Mouse (Mus musculus) cerebellum, postnatal 14 days (tissue): ENCODE results near the gene Slc17a3.

Experiments used
- DNase-seq, 2 experiments: peaks; one replicate each; pipeline ENCODE4 v3.0.0; 2021; ENCODE audit warnings: mixed read lengths in 2 of 2

Gene Slc17a3

GRCm38 (mm10) chr13:23879106-23879505, 39.9 kb downstream of the Slc17a3 start:
- no peak for DNase-seq

GRCm38 (mm10) chr13:23879636-23880035, 40.4 kb downstream of the Slc17a3 start:
- DNase-seq = no peak

- no peak for DNase-seq
Observed at GRCm38 (mm10) chr13:23885540-23885939, 46.3 kb downstream of the Slc17a3 start.

- no peak for DNase-seq
Observed at GRCm38 (mm10) chr13:23887026-23887725, 47.9 kb downstream of the Slc17a3 start.

GRCm38 (mm10) chr13:23889011-23889605, 49.9 kb downstream of the Slc17a3 start:
- DNase-seq = no peak

GRCm38 (mm10) chr13:23892592-23893268, 53.5 kb downstream of the Slc17a3 start:
- DNase-seq = peak; percentile 1 to 11

- DNase-seq = peak in 1 of 2 experiments; percentile 2
Observed at GRCm38 (mm10) chr13:23893269-23893593, 54.0 kb downstream of the Slc17a3 start.

- no peak for DNase-seq
Observed at GRCm38 (mm10) chr13:23898242-23898641, 59.0 kb downstream of the Slc17a3 start.

GRCm38 (mm10) chr13:23906906-23907305, 67.7 kb downstream of the Slc17a3 start:
- no peak for DNase-seq

- no peak for DNase-seq
Observed at GRCm38 (mm10) chr13:23910121-23910520, 70.9 kb downstream of the Slc17a3 start.
